Mouse (Mus musculus) midbrain, postnatal 0 days (tissue): ENCODE data around the gene Hist1h4a. TPM values are rescaled to one million over a fixed set of nuclear protein-coding genes. Genes with fewer than 3 reads are reported as not detected.
"Not testable (repeated sequence)": the region's sequence is repeated elsewhere in the genome, so short reads cannot be mapped to it uniquely, and the experiment has no call there.

Source experiments
- ATAC-seq: fragments of 200-750 bp; cut with Nextera tagmentation; 2 replicates; pipeline ENCODE4 v1.8.0; 2017; ENCODE audit warnings: moderate number of reproducible peaks, mild to moderate bottlenecking, moderate TSS enrichment, moderate library complexity; ENCODE audit not compliant: low FRiP score
- DNase-seq: peaks from one replicate; pipeline ENCODE4 v3.0.0-alpha.2; 2015; ENCODE audit warnings: low spot score
- H3K27ac ChIP-seq: fragments of 300-500 bp; sonication (generic); 2 replicates; pipeline ENCODE4 v1.5.1; 2014; ENCODE audit warnings: low read depth, mild to moderate bottlenecking, low read length, mixed read lengths
- H3K27me3 ChIP-seq: fragments of 300-500 bp; sonication (generic); 2 replicates; pipeline ENCODE4 v1.6.1; 2014; ENCODE audit warnings: low read length, control low read depth, mixed read lengths; ENCODE audit not compliant: insufficient read depth
- H3K36me3 ChIP-seq: fragments of 300-500 bp; sonication (generic); 2 replicates; pipeline ENCODE4 v1.6.1; 2014; ENCODE audit warnings: low read length, control low read depth, mixed read lengths; ENCODE audit not compliant: insufficient read depth
- H3K4me1 ChIP-seq: fragments of 300-500 bp; sonication (generic); 2 replicates; pipeline ENCODE4 v1.6.1; 2014; ENCODE audit warnings: mild to moderate bottlenecking, control low read depth, antibody characterized with exemption, low read length, mixed read lengths; ENCODE audit not compliant: insufficient read depth
- H3K4me2 ChIP-seq: fragments of 300-500 bp; sonication (generic); 2 replicates; pipeline ENCODE4 v1.6.1; 2014; ENCODE audit warnings: low read depth, mild to moderate bottlenecking, low read length, mixed read lengths; ENCODE audit not compliant: poor library complexity, severe bottlenecking
- H3K4me3 ChIP-seq: fragments of 300-500 bp; sonication (generic); 2 replicates; pipeline ENCODE4 v1.5.1; 2014; ENCODE audit warnings: low read depth, mild to moderate bottlenecking, low read length, moderate library complexity
- H3K9ac ChIP-seq: fragments of 300-500 bp; sonication (generic); replicated peaks from 2 replicates; pipeline ENCODE4 v1.6.1; 2014; ENCODE audit warnings: mild to moderate bottlenecking, low read length, moderate library complexity, mixed read lengths; ENCODE audit not compliant: poor library complexity, severe bottlenecking
- H3K9me3 ChIP-seq: fragments of 300-500 bp; sonication (generic); 2 replicates; pipeline ENCODE4 v1.6.1; 2016; ENCODE audit warnings: low read length, control low read depth
- CTCF ChIP-seq: IDR thresholded peaks from 2 replicates; pipeline ENCODE4 v1.5.1; 2016; ENCODE audit warnings: antibody characterized with exemption, mild to moderate bottlenecking
- WGBS: fragments of 180-500 bp; shearing (Covaris S2); extraction: QIAGEN DNeasy Blood & Tissue Kit; methylation state at CpG from one replicate; pipeline ENCODE4 v1.1.7; 2014; 5-methylcytosine and 5-hydroxymethylcytosine counted together
- polyA plus RNA-seq: library from polyadenylated mRNA; unstranded; fragments of >200 nt; fragmentation: Nextera tagmentation; extraction: Ambion mirVana; gene quantifications from 2 replicates; pipeline ENCODE4 v1.2.1, GENCODE M21; 2015
- total RNA-seq: library from RNA; depleted of rRNA; stranded (reverse); fragments of >200 nt; gene quantifications from 2 replicates; pipeline ENCODE4 v1.2.3, GENCODE M21; 2014

Gene Hist1h4a
- total and polyA plus RNA-seq, 2 experiments from 2014 or later: 405 TPM; not detected in 1

DNA sequence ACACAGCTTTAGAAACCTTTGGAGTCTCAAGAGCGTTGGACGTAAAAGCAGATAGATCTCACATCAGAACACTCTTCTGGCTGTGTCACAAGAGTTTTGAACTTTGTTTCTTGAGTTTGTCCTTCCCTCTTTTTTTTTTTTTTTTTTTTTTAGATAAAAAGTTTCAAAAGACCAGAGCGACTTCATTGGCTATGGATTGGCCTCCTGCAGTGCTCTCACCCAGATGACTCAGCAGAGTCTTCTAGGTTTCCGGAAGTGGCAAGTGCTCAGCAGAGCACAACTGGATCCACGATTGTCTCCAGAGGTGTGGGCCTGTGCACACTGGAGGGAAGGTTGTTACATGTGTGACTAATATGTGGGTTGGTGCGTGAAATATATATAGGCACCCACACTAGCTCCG is 17.3 kb upstream of the Hist1h4a start:
- WGBS: 95% methylated on average over 7 of the region's 7 CpGs
- TF ChIP-seq CTCF: no peak
- no peak overlapping the region for H3K4me3 ChIP-seq

DNA sequence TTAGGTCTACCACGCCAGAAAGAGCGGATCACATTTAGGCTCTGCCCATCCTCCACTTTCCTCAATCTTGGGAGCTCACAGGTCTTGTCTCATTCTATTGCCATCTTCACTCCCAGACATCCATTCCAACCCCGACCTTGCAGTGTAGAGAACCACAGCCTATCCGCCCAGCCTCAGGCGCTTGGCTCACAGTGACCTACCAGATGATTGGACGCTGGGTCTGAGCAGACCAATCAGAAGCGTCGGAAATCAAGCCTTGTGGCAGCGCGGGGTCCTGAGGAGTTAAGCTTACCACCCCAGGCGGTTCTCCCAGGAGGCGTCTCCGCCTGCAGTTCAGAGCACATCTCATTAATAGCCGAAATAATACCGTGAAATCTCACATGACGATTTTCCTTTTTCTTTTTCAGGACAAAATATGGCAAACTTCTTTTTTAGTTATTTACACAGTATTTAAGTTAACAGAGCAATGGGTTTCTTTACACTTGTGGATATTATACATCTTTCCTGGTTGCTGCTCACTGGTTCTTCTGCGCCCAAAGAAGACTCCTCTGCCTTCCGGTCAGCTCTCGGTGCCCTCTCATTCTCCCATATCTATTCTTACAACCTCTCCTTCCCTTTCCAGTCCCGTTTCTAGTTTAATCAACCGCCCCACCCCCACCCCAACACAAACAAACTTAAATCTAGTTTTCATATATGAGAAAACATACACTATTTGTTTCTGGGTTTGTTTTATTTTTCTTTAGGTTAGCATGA is 11.7 kb upstream of the Hist1h4a start:
- H3K9me3 ChIP-seq: no peaks in the 10 kb centered on the region
- no peaks in the 10 kb centered on the region for H3K36me3 ChIP-seq
- WGBS: 20% methylated on average over 21 of the region's 21 CpGs
- TF ChIP-seq CTCF: no peak
- H3K27ac ChIP-seq: no peak overlapping the region
- peak overlapping the region; percentile 44 for H3K4me2 ChIP-seq
- H3K4me3 ChIP-seq: peak overlapping the region; percentile 18
- H3K4me1 ChIP-seq: 0 out of 2 replicates have a peak, but pooled peaks cover 5% of the 10 kb centered on the region
- H3K9ac ChIP-seq: no peak overlapping the region
- H3K27me3 ChIP-seq: no peaks in the 10 kb centered on the region
- DNase-seq (peak; percentile 55), ATAC-seq (peak; percentile 86)

More for the DNA sequence above, 17.3 kb upstream of the Hist1h4a start:
- Histone ChIP-seq H3K4me1 (no peaks in the 10 kb centered on the region), H3K27me3 (no peaks in the 10 kb centered on the region), H3K4me2 (no peak overlapping the region), H3K9ac (no peak overlapping the region), H3K27ac (no peak overlapping the region), H3K9me3 (no peaks in the 10 kb centered on the region), H3K36me3 (no peaks in the 10 kb centered on the region)
- DNase-seq (no peak), ATAC-seq (no peak)

DNA sequence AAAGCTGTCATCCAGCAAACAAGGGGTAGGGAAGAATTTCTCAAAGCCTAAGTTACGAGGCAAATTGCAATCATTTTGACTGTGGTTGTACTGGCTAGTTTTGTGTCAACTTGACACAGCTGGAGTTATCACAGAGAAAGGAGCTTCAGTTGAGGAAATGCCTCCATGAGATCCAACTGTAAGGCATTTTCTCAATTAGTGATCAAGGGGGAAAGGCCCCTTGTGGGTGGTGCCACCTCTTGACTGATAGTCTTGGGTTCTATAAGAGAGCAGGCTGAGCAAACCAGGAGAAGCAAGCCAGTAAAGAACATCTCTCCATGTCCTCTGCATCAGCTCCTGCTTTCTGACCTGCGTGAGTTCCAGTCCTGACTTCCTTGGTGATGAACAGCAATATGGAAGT is 8.6 kb upstream of the Hist1h4a start, which contains the start of gene Trim38:
Gene Trim38 (plus strand): TSS at position 301 of the 400 bp plus-strand sequence.
- WGBS: 86% methylated on average over 2 of the region's 2 CpGs
- not testable (repeated sequence) for ATAC-seq

DNA sequence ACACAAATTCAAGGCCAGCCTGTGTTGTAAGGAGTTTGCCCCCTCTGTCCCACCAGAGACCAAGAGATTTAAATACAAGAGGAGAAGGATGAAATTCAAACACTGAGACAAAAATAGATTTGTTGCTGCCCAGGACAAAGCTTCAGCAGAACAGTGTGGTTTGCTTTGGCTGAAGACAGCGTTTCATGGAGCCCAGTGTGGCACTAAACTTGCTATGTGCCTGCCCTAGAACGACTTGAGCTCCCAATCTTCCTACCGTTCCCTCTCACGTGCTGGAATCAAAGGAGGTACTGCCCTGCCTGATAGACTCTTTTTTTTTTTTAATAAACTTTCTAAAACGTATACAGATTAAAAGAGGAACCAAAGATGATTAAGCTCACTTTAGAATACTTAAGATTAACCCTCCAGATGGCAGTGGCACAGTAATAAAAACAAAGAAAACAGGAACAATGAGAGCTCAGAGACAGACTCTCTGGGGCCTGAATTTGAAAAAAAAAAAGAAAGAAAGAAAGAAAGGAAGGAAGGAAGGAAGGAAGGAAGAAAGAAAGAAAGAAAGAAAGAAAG is 7.9 kb upstream of the Hist1h4a start:
- Histone ChIP-seq H3K27me3 (no peaks in the 10 kb centered on the region), H3K27ac (no peak overlapping the region), H3K9ac (no peak overlapping the region), H3K9me3 (no peaks in the 10 kb centered on the region), H3K36me3 (no peaks in the 10 kb centered on the region), H3K4me2 (no peak overlapping the region), H3K4me3 (no peak overlapping the region), H3K4me1 (0 out of 2 replicates have a peak, but pooled peaks cover 8% of the 10 kb centered on the region)
- no peak for TF ChIP-seq CTCF
- no peak for DNase-seq
- no peak for ATAC-seq
- WGBS: 29% methylated on average over 5 of the region's 5 CpGs

More for the DNA sequence above, 8.6 kb upstream of the Hist1h4a start, which contains the start of gene Trim38:
- not testable (repeated sequence) for H3K27me3 ChIP-seq, DNase-seq, H3K9ac ChIP-seq, H3K9me3 ChIP-seq, H3K27ac ChIP-seq, H3K36me3 ChIP-seq, H3K4me3 ChIP-seq, H3K4me2 ChIP-seq, H3K4me1 ChIP-seq

DNA sequence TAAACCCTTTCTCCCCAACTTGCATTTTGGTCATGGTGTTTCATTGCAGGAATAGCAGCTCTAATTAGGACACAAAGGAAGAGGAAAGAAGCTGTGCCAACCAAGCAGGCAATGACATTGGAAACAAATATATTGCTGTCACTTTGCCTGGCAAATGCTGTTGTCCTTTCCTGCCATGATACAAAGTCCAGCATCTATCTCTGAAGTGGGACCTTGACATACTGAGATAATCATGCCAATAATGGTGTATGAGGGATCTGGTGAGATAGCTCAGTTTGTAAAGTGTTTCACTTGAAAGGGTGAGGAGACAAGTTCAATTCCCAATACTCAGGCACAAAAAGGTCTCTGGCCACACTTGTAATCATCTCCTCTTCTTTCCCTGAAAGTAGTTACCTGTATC is 5.7 kb upstream of the Hist1h4a start:
- no peak for ATAC-seq

DNA sequence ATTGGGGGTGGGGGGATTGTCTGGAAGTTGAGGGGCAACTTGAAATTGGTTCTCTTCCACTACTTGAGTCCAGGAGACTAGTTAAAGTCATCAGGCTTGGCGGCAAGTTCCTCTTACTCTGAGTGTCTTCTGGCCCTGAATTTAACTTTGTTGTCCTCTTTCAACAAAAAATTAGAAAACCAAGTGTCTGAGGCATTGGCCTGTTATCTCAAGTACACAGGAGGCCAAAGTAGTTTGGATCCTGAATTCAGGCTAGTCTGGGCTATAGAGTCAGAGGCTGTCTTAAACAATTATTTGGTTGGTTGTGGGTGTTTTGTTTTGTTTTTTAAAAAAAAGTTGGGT is 4.1 kb upstream of the Hist1h4a start:
- no peak overlapping the region for H3K4me2 ChIP-seq
- no peak for DNase-seq
- ATAC-seq: no peak
- WGBS: 54% methylated on average over 1 of the region's 1 CpGs
- no peak for TF ChIP-seq CTCF
- no peak overlapping the region for H3K27ac ChIP-seq
- no peaks in the 10 kb centered on the region for H3K9me3 ChIP-seq
- 0 out of 2 replicates have a peak, but pooled peaks cover 4% of the 10 kb centered on the region for H3K4me1 ChIP-seq
- no peaks in the 10 kb centered on the region for H3K27me3 ChIP-seq
- no peak overlapping the region for H3K9ac ChIP-seq
- H3K4me3 ChIP-seq: no peak overlapping the region
- no peaks in the 10 kb centered on the region for H3K36me3 ChIP-seq

More for the DNA sequence above, 5.7 kb upstream of the Hist1h4a start:
- H3K4me1 ChIP-seq: 0 out of 2 replicates have a peak, but pooled peaks cover 4% of the 10 kb centered on the region
- no peak overlapping the region for H3K4me3 ChIP-seq
- H3K9me3 ChIP-seq: no peaks in the 10 kb centered on the region
- H3K9ac ChIP-seq: no peak overlapping the region
- H3K36me3 ChIP-seq: no peaks in the 10 kb centered on the region
- H3K27ac ChIP-seq: no peak overlapping the region
- H3K27me3 ChIP-seq: no peaks in the 10 kb centered on the region
- no peak for TF ChIP-seq CTCF
- no peak overlapping the region for H3K4me2 ChIP-seq
- no peak for DNase-seq
